Mouse (Mus musculus): ENCODE results near the gene Ddx41. TPM values are rescaled to one million over a fixed set of nuclear protein-coding genes. Genes with fewer than 3 reads are reported as not detected.

The Ddx41 gene
- total RNA-seq, 2 experiments from 2014 or later, result 63.7 to 65.7 TPM

GRCm38 (mm10) chr13:55535191-55535590 is 1.3 kb downstream of the Ddx41 start:
- no peak for DNase-seq (ENCODE audit: extremely low spot score in 1 of 2, low spot score in 2 of 2)
- no peak for TF ChIP-seq CTCF (IDR thresholded peaks at IDR 0.05)
- Histone ChIP-seq H3K27ac (peak overlapping the region; percentile 88; the same call in 1 of the 2 replicates), H3K4me3 (peak overlapping the region; percentile 76)
- intact Hi-C loops (cut with DNase I), result no loop called here

GRCm38 (mm10) chr13:55529198-55529915 is 7.1 kb downstream of the Ddx41 start, which contains the start of gene Dok3:
Gene Dok3, minus strand, starts transcription at chr13:55529296.
- no peak for DNase-seq (ENCODE audit: extremely low spot score in 1 of 2, low spot score in 2 of 2)
- Histone ChIP-seq H3K27ac (peak within 1 kb of the TSS; percentile 63), H3K4me3 (no peak within 1 kb of the TSS)
- TF ChIP-seq CTCF (IDR thresholded peaks at IDR 0.05), result no peak
- intact Hi-C loops (cut with DNase I), result no loop called here

GRCm38 (mm10) chr13:55527834-55528772 is 8.4 kb downstream of the Ddx41 start:
- no peak for DNase-seq (ENCODE audit: extremely low spot score in 1 of 2, low spot score in 2 of 2)
- intact Hi-C loops (cut with DNase I), result no loop called here
- no peak overlapping the region for H3K4me3 ChIP-seq
- peak overlapping the region; percentile 63 for H3K27ac ChIP-seq
- TF ChIP-seq CTCF (IDR thresholded peaks at IDR 0.05), result no peak

GRCm38 (mm10) chr13:55527212-55527611 is 9.2 kb downstream of the Ddx41 start:
- TF ChIP-seq CTCF (IDR thresholded peaks at IDR 0.05), result no peak
- Histone ChIP-seq H3K27ac (peak overlapping the region; percentile 63; the same call in 1 of the 2 replicates), H3K4me3 (no peak overlapping the region)
- DNase-seq (ENCODE audit: extremely low spot score in 1 of 2, low spot score in 2 of 2), result no peak
- intact Hi-C loops (cut with DNase I), result no loop called here

- DNase-seq (ENCODE audit: extremely low spot score in 1 of 2, low spot score in 2 of 2), result no peak
- H3K27ac ChIP-seq, result no peak overlapping the region
- no peak for TF ChIP-seq CTCF (IDR thresholded peaks at IDR 0.05)
- no peak overlapping the region for H3K4me3 ChIP-seq
- intact Hi-C loops (cut with DNase I), result no loop called here
Observed at GRCm38 (mm10) chr13:55525733-55526553, 10.5 kb downstream of the Ddx41 start.

GRCm38 (mm10) chr13:55523951-55524600 is 12.4 kb downstream of the Ddx41 start:
- DNase-seq (ENCODE audit: extremely low spot score in 1 of 2, low spot score in 2 of 2), result no peak
- intact Hi-C loops (cut with DNase I), result no loop called here
- Histone ChIP-seq H3K4me3 (no peak overlapping the region), H3K27ac (no peak overlapping the region)
- no peak for TF ChIP-seq CTCF (IDR thresholded peaks at IDR 0.05)

- no peak for TF ChIP-seq CTCF (IDR thresholded peaks at IDR 0.05)
- Histone ChIP-seq H3K4me3 (no peak overlapping the region), H3K27ac (no peak overlapping the region)
- intact Hi-C loops (cut with DNase I), result no loop called here
- no peak for DNase-seq (ENCODE audit: extremely low spot score in 1 of 2, low spot score in 2 of 2)
Observed at GRCm38 (mm10) chr13:55523278-55523677, 13.2 kb downstream of the Ddx41 start.

GRCm38 (mm10) chr13:55522730-55523129 is 13.7 kb downstream of the Ddx41 start:
- TF ChIP-seq CTCF (IDR thresholded peaks at IDR 0.05), result no peak
- intact Hi-C loops (cut with DNase I), result no loop called here
- H3K27ac ChIP-seq, result no peak overlapping the region
- no peak for DNase-seq (ENCODE audit: extremely low spot score in 1 of 2, low spot score in 2 of 2)
- H3K4me3 ChIP-seq, result no peak overlapping the region

- DNase-seq (ENCODE audit: extremely low spot score in 1 of 2, low spot score in 2 of 2), result no peak
- no peak for TF ChIP-seq CTCF (IDR thresholded peaks at IDR 0.05)
- Histone ChIP-seq H3K27ac (no peak overlapping the region), H3K4me3 (no peak overlapping the region)
- intact Hi-C loops (cut with DNase I), result loop anchor here (5.0 kb wide), 1 partner anchor 192 kb away; the partner anchor contains the start of gene Mxd3
Observed at GRCm38 (mm10) chr13:55519606-55520005, 16.9 kb downstream of the Ddx41 start.

- H3K4me3 ChIP-seq, result no peak overlapping the region
- intact Hi-C loops (cut with DNase I), result loop anchor here (1.0 to 5.0 kb wide), 3 partner anchors 98 to 190 kb away; partner anchors contain the start of gene Mxd3
- H3K27ac ChIP-seq, result no peak overlapping the region
- TF ChIP-seq CTCF (IDR thresholded peaks at IDR 0.05), result peak; percentile 97
- DNase-seq (ENCODE audit: extremely low spot score in 1 of 2, low spot score in 2 of 2), result peak; percentile 84 to 94
Observed at GRCm38 (mm10) chr13:55516955-55517354, 19.5 kb downstream of the Ddx41 start.

GRCm38 (mm10) chr13:55513828-55514227 is 22.6 kb downstream of the Ddx41 start:
- no peak for TF ChIP-seq CTCF (IDR thresholded peaks at IDR 0.05)
- Histone ChIP-seq H3K27ac (peak overlapping the region; percentile 91), H3K4me3 (peak overlapping the region; percentile 70)
- DNase-seq (ENCODE audit: extremely low spot score in 1 of 2, low spot score in 2 of 2), result no peak
- intact Hi-C loops (cut with DNase I), result loop anchor here (1.0 to 2.0 kb wide), 3 partner anchors 25 to 109 kb away; partner anchors contain the start of gene Dbn1

Data from left cerebral cortex, adult 2 months (tissue).